ENCODE assay signal across 9 mouse cellular contexts in genomic region chr5:136939284-136939683, GRCm38 (mm10). TPM values are rescaled to one million over a fixed set of nuclear protein-coding genes. Genes with fewer than 3 reads are reported as not detected.
DNase-seq lines count a peak whose midpoint lies in the region; ATAC-seq and TF ChIP-seq lines count a peak whose summit lies in the region.
"Had no signal": no experiment of that assay in that cellular context is flagged by ENCODE, and none has a peak within 500 bp of the region (broad histone marks: within the 10 kb centered on the region; RNA-seq: fewer than 3 reads in every experiment).

No protein-coding gene starts in this region.

- no peak overlapping the region for H3K9ac ChIP-seq in CH12.LX (ENCODE audit: insufficient read depth, low read depth)
- no peak overlapping the region for H3K9ac ChIP-seq in heart, embryonic 11.5 days (ENCODE audit: low read depth, low read length)

- in situ Hi-C loops in CH12.LX (cut with MboI; ENCODE audit: low pct_ligation_motif_present, low pct_unique_long_range_greater_than_20kb, low sequenced_read_pairs): no loop called here

- H3K4me2 ChIP-seq in CH12.LX (ENCODE audit: insufficient read depth, low read depth, poor library complexity, severe bottlenecking): no peak overlapping the region
- H3K4me2 ChIP-seq in heart, embryonic 11.5 days: no peak overlapping the region

- H3K27ac ChIP-seq in layer of hippocampus, adult 2 months: no peak overlapping the region
- no peak overlapping the region for H3K27ac ChIP-seq in CH12.LX (ENCODE audit: insufficient read depth, low read depth)
- no peak overlapping the region for H3K27ac ChIP-seq in heart, embryonic 11.5 days (ENCODE audit: low read depth, low read length)

- peak; percentile 22 for TF ChIP-seq RAD21 in CH12.LX (IDR thresholded peaks at IDR 0.05; ENCODE audit: low read depth, low read length)

- H3K4me3 ChIP-seq in layer of hippocampus, adult 2 months: no peak overlapping the region
- H3K4me3 ChIP-seq in CH12.LX (replicated peaks in 1 of 3; ENCODE audit: low read depth in 2 of 3, low read length in 2 of 3, poor library complexity in 1 of 3): no peak overlapping the region
- H3K4me3 ChIP-seq in G1E (ENCODE audit: low read depth, low read length): no peak overlapping the region
- no peak overlapping the region for H3K4me3 ChIP-seq in heart, embryonic 11.5 days (ENCODE audit: low read depth, low read length)

- dilution Hi-C loops in CH12.LX (cut with MboI; ENCODE audit: extremely low pct_ligation_motif_present, extremely low pct_unique_long_range_greater_than_20kb, low sequenced_read_pairs): no loop called here

- H3K9me3 ChIP-seq in CH12.LX (replicated peaks; ENCODE audit: low read length): peaks cover 4% of the 10 kb centered on the region
- peaks cover 3% of the 10 kb centered on the region for H3K9me3 ChIP-seq in G1E (replicated peaks)
- H3K9me3 ChIP-seq in heart, embryonic 11.5 days (replicated peaks; ENCODE audit: control insufficient read depth, low read length): no peaks in the 10 kb centered on the region

- ATAC-seq in G1E (ENCODE audit: extremely low read depth, insufficient number of reproducible peaks, low FRiP score, poor library complexity, severe bottlenecking): no peak
- ATAC-seq in heart, embryonic 11.5 days (replicated peaks; ENCODE audit: insufficient number of reproducible peaks, low FRiP score, low TSS enrichment): no peak
- ATAC-seq: intestine, embryonic 16.5 days had no signal

- no peaks in the 10 kb centered on the region for H3K27me3 ChIP-seq in CH12.LX (replicated peaks)
- H3K27me3 ChIP-seq in G1E (ENCODE audit: insufficient read depth, low read length): no peaks in the 10 kb centered on the region
- no peaks in the 10 kb centered on the region for H3K27me3 ChIP-seq in heart, embryonic 11.5 days (ENCODE audit: control insufficient read depth, insufficient read depth, low read length)

- no peaks in the 10 kb centered on the region for H3K79me2 ChIP-seq in CH12.LX (replicated peaks; ENCODE audit: control insufficient read depth, extremely low read depth, insufficient read depth, poor library complexity, severe bottlenecking)

- DNase-seq in layer of hippocampus, adult 2 months (ENCODE audit: low spot score in 2 of 2): no peak
- DNase-seq in layer of hippocampus, adult 11-12 months (ENCODE audit: low spot score): no peak
- DNase-seq in CH12.LX (ENCODE audit: extremely low read depth) (no peak), G1E (ENCODE audit: low spot score) (no peak)
- peak; percentile 29 to 39 for DNase-seq in natural killer cell, adult 2 months (ENCODE audit: low spot score in 2 of 2)
- DNase-seq in layer of hippocampus, adult 9-10 months (ENCODE audit: low spot score): no peak
- DNase-seq: cerebellum, adult 9-11 months had no signal

- peak; percentile 71 for TF ChIP-seq CTCF in layer of hippocampus, adult 2 months (conservative IDR thresholded peaks at IDR 0.05)
- TF ChIP-seq CTCF in CH12.LX (conservative IDR thresholded peaks at IDR 0.05 in 1 of 2, IDR thresholded peaks at IDR 0.05 in 1 of 2; ENCODE audit: low read depth in 2 of 2, low read length in 2 of 2) (peak; percentile 34 to 47), G1E (IDR thresholded peaks at IDR 0.05; ENCODE audit: low read depth, low read length) (peak; percentile 65)

- 61% methylated on average over 7 of the region's 7 CpGs for whole genome bisulfite sequencing in heart, embryonic 11.5 days (ENCODE audit: insufficient replicate concordance)

- no peak for TF ChIP-seq POLR2A in CH12.LX (IDR thresholded peaks at IDR 0.05; ENCODE audit: low read depth, low read length)

- no peak for TF ChIP-seq EP300 in CH12.LX (IDR thresholded peaks at IDR 0.05; ENCODE audit: low read length)

- no peaks in the 10 kb centered on the region for H3K36me3 ChIP-seq in CH12.LX (replicated peaks in 1 of 2; ENCODE audit: control insufficient read depth in 1 of 2, insufficient read depth in 1 of 2, low read length in 1 of 2)
- H3K36me3 ChIP-seq in G1E (replicated peaks): peaks cover 49% of the 10 kb centered on the region
- H3K36me3 ChIP-seq in heart, embryonic 11.5 days (ENCODE audit: control insufficient read depth, insufficient read depth, low read length): no peaks in the 10 kb centered on the region

- peaks cover 2 to 16% of the 10 kb centered on the region in 2 experiments; a peak in 2 of 4 replicates for H3K4me1 ChIP-seq in CH12.LX (ENCODE audit: control insufficient read depth in 1 of 2, insufficient read depth in 2 of 2)
- H3K4me1 ChIP-seq in G1E (ENCODE audit: insufficient read depth, low read depth, low read length): no peaks in the 10 kb centered on the region
- H3K4me1 ChIP-seq in heart, embryonic 11.5 days (ENCODE audit: control insufficient read depth, insufficient read depth, low read length): peaks cover 7% of the 10 kb centered on the region

TF ChIP-seq in CH12.LX, 34 proteins besides CTCF, POLR2A, EP300 and RAD21:
- no peak for TF ChIP-seq CHD2 (IDR thresholded peaks at IDR 0.05; ENCODE audit: low read length)
- no peak for TF ChIP-seq ETS1 (conservative IDR thresholded peaks at IDR 0.05; ENCODE audit: low read depth, low read length)
- no peak for TF ChIP-seq RCOR1 (conservative IDR thresholded peaks at IDR 0.05; ENCODE audit: low read depth, low read length)
- TF ChIP-seq POLR2AphosphoS2 (IDR thresholded peaks at IDR 0.05; ENCODE audit: low read depth, low read length): no peak
- TF ChIP-seq JUND (conservative IDR thresholded peaks at IDR 0.05; ENCODE audit: low read depth, low read length): no peak
- no peak for TF ChIP-seq IRF4 (IDR thresholded peaks at IDR 0.05; ENCODE audit: low read depth, low read length)
- no peak for TF ChIP-seq HCFC1 (IDR thresholded peaks at IDR 0.05; ENCODE audit: low read depth, low read length)

RNA-seq across cellular contexts. Expression of gene Fis1, which starts 13.8 kb away (rescaled TPM):
- total RNA-seq in layer of hippocampus, adult 2 months (2021): 100 to 1,000 TPM; 223 to 239 TPM
- total RNA-seq in CH12.LX (2012; rRNA removed) (207 and 210 TPM in 2 replicates), CH12.LX (2014; rRNA removed) (140 and 142 TPM in 2 replicates), G1E (2014; fragmentation: Nextera tagmentation) (143 and 157 TPM in 2 replicates), G1E (2017) (152 and 170 TPM in 2 replicates)
- polyA plus RNA-seq in CH12.LX (2012; ENCODE audit: insufficient read length, low read depth) (152 and 203 TPM in 2 replicates), G1E (2012) (439 and 593 TPM in 2 replicates)
- 279 and 286 TPM in 2 replicates for polyA plus RNA-seq in heart, embryonic 11.5 days (2014; fragmentation: Nextera tagmentation; extraction: Ambion mirVana)

RNA-seq across cellular contexts. Expression of gene Cldn15, which starts 27.1 kb away (rescaled TPM):
- total RNA-seq in layer of hippocampus, adult 2 months (2021): under 1 TPM in 1 of 2 experiments, not detected in 1; 0.18 TPM
- total RNA-seq in CH12.LX (2012; rRNA removed): 0.25 TPM in 2 replicates
- 0.24 TPM in 1 of 2 replicates, not detected in the other for total RNA-seq in CH12.LX (2014; rRNA removed)
- polyA plus RNA-seq in CH12.LX (2012; ENCODE audit: insufficient read length, low read depth): 0.29 and 0.35 TPM in 2 replicates
- 1.6 TPM in 1 of 2 replicates, not detected in the other for total RNA-seq in G1E (2014; fragmentation: Nextera tagmentation)
- total RNA-seq in G1E (2017): 0.05 TPM in 1 of 2 replicates, not detected in the other
- polyA plus RNA-seq in G1E (2012): 0.08 and 0.13 TPM in 2 replicates
- 1.3 and 1.9 TPM in 2 replicates for polyA plus RNA-seq in heart, embryonic 11.5 days (2014; fragmentation: Nextera tagmentation; extraction: Ambion mirVana)

RNA-seq across cellular contexts. Expression of gene Ift22, which starts 31.3 kb away (rescaled TPM):
- 10 to 100 TPM; 81.0 to 87.2 TPM for total RNA-seq in layer of hippocampus, adult 2 months (2021)
- total RNA-seq in CH12.LX (2012; rRNA removed): 16.8 and 20.7 TPM in 2 replicates
- 18.5 and 20.5 TPM in 2 replicates for total RNA-seq in CH12.LX (2014; rRNA removed)
- 39.0 and 39.6 TPM in 2 replicates for polyA plus RNA-seq in CH12.LX (2012; ENCODE audit: insufficient read length, low read depth)
- total RNA-seq in G1E (2014; fragmentation: Nextera tagmentation): 10.5 and 16.6 TPM in 2 replicates
- 5.6 and 6.1 TPM in 2 replicates for total RNA-seq in G1E (2017)
- polyA plus RNA-seq in G1E (2012): 3.9 and 6.5 TPM in 2 replicates
- 41.4 and 45.5 TPM in 2 replicates for polyA plus RNA-seq in heart, embryonic 11.5 days (2014; fragmentation: Nextera tagmentation; extraction: Ambion mirVana)

RNA-seq across cellular contexts. Expression of gene Plod3, which starts 47.5 kb away (rescaled TPM):
- 10 to 100 TPM; 37.9 to 39.7 TPM for total RNA-seq in layer of hippocampus, adult 2 months (2021)
- total RNA-seq in CH12.LX (2012; rRNA removed) (38.2 and 45.2 TPM in 2 replicates), CH12.LX (2014; rRNA removed) (8.8 and 9.9 TPM in 2 replicates), G1E (2014; fragmentation: Nextera tagmentation) (21.4 and 39.8 TPM in 2 replicates), G1E (2017) (19.7 and 20.7 TPM in 2 replicates)
- polyA plus RNA-seq in CH12.LX (2012; ENCODE audit: insufficient read length, low read depth) (22.2 and 23.6 TPM in 2 replicates), G1E (2012) (33.1 and 33.9 TPM in 2 replicates)
- polyA plus RNA-seq in heart, embryonic 11.5 days (2014; fragmentation: Nextera tagmentation; extraction: Ambion mirVana): 33.0 and 36.4 TPM in 2 replicates

RNA-seq across cellular contexts. Expression of gene Znhit1, which starts 48.5 kb away (rescaled TPM):
- total RNA-seq in layer of hippocampus, adult 2 months (2021): 10 to 100 TPM; 77.1 to 83.3 TPM
- total RNA-seq in CH12.LX (2012; rRNA removed) (60.1 and 67.3 TPM in 2 replicates), CH12.LX (2014; rRNA removed) (36.8 and 39.6 TPM in 2 replicates), G1E (2014; fragmentation: Nextera tagmentation) (88.7 and 113 TPM in 2 replicates), G1E (2017) (35.5 and 43.4 TPM in 2 replicates)
- polyA plus RNA-seq in CH12.LX (2012; ENCODE audit: insufficient read length, low read depth) (83.5 and 99.2 TPM in 2 replicates), G1E (2012) (247 and 287 TPM in 2 replicates)
- 92.4 and 92.9 TPM in 2 replicates for polyA plus RNA-seq in heart, embryonic 11.5 days (2014; fragmentation: Nextera tagmentation; extraction: Ambion mirVana)

Comparison
In these comparisons a context has a peak if more than half of its experiments do, and no peak if none do; other contexts are left out.
1. DNase-seq: peak in natural killer cell, adult 2 months (2 of 2); none in layer of hippocampus, adult 2 months (0 of 2), layer of hippocampus, adult 11-12 months (single experiment), CH12.LX (single experiment), G1E (single experiment) and layer of hippocampus, adult 9-10 months (single experiment).
2. Peak in every context shown above with its lines, with median percentiles within 50 percentile points of each other: CTCF ChIP-seq.